Mouse (Mus musculus) liver, adult 2 months (tissue): ENCODE results near the gene Aldh9a1.
"Not testable (repeated sequence)": the region's sequence is repeated elsewhere in the genome, so short reads cannot be mapped to it uniquely, and the experiment has no call there.

ENCODE experiments used
- CTCF ChIP-seq: fragments of 200-500 bp; IDR thresholded peaks from 2 replicates; pipeline ENCODE4 v1.5.1; 2011; ENCODE audit warnings: low read depth, low read length, control low read depth
- POLR2A ChIP-seq: fragments of 200-500 bp; IDR thresholded peaks from 2 replicates; pipeline ENCODE4 v1.6.1; 2011; ENCODE audit warnings: low read length, control low read depth; ENCODE audit not compliant: insufficient read depth; ENCODE audit errors: extremely low read depth

DNA sequence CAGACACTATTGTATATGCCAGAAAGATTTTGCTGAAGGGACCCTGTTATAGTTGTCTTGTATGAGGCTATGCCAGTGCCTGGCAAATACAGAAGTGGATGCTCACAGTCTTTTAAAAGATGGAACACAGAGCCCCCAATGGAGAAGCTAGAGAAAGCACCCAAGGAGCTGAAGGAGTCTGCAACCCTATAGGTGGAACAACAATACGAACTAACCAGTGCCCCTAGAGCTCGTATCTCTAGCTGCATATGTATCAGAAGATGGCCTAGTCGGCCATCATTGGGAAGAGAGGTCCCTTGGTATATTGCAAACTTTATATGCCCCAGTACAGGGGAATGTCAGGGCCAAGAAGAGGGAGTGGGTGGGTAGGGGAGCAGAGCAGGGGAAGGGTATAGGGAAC is 585 bp upstream of the Aldh9a1 start:
- not testable (repeated sequence) for TF ChIP-seq POLR2A, CTCF
